Mouse (Mus musculus): ENCODE results near the gene Cobll1.
A peak's percentile ranks its signal among the peaks of the same experiment; 100 is the strongest.

Cobll1 gene

DNA sequence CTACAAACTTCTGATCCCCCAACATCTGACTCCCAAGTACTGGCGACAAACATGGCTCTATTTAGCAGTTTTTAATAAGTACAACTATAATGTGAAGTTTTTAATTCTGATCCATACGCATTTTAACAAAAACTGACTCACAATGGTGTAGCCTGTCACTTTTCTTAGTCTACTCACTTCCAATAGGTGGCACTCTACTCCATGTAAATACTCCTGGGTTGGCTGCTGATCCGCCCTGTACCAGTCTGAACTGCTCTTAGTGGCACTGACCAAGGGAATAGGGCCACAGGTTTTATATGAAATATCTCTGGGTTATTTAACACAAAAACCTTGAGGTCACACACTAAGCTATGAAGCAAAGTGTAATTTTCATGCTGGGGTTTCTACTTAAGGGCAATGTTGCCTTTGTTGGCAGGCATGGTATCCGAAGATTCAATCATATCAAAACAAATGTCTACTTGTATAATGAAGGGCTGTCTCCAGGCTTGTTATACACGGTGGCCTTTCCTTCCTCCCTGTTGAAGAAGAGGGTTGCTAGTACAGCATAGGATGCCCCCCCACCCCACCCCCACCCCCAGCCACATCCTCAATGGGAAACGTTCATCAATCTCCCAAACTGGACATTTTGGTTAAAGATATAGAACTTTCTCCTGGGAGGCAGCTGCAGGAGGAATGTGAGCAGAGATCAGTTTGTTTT is 93.6 kb downstream of the Cobll1 start:
- peak; percentile 10 for DNase-seq (ENCODE audit: low spot score)

DNA sequence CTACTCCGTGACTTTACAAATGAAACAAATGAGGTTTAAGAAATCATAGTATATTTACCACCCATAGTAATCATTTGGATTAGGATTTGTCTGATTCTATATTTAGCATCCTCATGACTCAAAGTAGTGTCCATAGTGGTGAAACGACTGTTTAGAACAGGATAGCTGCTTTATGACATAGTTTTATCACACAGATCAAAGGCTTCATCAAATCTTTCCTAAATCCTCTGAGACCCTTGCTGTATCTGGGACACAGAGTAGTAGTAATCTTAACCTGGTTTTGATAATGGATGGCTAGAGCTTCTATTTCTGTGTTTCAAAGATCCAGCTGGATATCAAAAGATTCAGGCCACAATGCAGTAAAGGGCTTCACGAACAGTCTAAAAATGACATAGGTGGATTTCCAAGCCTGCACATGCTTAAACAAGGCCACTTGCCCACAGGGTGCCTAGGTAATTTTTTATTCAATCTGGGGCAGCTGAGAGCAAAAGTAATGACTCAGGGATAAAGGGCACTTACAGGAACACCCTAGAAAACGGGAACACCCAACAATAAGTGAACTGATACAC is 98.0 kb downstream of the Cobll1 start:
- DNase-seq (ENCODE audit: low spot score) = no peak

DNA sequence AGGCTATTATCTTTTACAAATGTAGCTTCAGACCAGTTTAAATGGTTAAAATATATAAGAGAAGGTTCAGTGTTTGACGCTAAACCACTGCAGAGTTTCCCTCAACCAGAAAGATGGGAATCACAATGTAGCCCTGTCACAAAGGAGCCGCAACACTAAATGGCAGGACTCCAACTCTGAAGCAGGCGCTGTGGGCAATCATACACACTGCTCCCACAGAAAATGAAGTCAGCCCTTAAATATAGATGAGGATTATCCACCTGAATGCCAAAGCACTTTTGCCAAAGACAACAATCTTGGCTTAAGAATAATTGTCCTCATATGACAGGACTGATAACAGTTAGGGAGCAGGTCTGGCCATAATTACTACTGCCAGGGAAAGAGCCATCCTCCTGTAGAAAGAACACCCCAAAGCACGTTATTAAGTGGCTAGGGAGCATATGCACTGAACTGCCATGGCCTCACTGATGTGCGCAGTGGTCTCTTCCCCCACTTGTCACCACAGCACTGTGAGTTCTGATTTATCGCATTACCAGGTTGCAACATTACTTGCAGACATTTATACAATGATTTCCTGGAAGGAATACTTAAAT is 98.8 kb downstream of the Cobll1 start:
- DNase-seq (ENCODE audit: low spot score) = no peak

DNA sequence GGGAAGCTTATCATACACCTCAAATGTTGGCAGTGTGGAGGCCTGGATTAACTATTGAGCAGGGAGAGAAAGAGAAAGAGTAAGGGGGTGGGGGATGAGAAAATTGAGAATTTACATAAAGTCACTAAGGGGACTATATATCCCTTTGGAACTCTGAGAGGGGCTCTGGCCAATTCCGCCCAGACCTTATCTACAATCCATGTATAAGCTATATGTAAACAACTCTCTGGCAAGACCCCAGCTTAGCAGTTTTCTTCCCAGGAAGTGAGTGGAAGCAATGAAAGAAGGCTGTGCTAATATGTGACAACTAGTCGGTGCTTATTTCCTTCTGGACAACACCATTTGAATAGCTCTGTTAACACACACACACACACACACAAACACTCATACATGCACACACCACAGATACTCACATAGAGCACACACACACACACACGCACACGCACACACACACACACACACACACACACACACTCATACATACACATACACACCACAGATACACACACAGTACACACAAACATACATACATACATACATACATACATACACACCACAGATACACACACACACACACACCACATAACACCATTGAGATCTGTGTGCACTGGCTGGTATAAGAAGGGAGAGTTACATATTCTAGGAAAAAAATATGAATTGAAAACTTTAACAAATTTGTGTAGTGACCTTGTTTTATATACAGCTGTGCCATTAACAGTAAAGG is 99.4 kb downstream of the Cobll1 start:
- DNase-seq (ENCODE audit: low spot score) = no peak

DNA sequence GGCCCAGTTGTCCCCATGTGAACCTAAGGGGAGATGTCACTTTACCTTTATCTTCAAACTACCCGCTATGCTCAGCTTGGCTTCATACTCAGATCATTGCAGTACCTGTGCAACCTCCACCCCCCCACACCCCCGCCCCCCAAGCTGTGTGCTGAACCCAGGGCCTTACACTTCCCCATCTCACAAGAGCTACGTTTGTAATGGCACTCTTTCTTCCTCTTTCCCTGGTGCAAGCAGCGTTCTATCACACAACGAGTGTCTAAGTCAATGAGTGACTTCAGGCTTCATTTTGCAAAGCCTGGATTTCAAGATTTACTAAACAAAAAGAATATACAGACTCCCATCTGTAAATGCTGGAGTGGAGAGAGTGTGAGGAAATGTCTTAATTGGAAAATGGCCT is 100.2 kb downstream of the Cobll1 start:
- DNase-seq (ENCODE audit: low spot score) = no peak

DNA sequence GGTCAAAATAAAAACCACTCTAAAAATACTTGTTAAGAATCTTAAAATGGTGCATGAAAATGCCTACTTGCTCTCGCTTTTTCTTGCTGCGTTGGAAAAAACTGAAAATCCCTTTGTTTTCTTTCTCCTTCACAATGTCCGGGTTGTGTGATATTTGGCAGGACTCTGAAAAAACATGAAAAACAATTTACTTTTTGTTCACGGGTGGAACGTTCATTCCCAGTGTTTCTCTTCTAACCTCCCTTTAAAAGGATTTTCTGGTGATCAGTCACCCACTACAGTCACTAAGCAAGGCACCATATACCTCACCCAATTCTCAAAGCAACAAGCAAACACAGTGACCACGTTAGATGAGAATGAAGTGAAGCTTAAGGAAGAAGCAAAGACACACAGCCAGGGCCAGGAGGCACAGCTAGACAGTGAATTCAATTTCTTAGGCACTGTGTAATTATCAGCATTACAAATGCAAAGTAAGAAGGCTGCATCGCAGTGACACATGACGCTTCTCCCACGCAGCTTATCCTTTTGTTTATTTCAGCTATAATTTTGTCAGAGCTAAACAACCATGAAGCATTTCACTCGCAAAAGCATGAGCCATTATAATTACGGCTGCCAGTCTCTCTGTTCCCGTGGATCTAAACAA is 112.9 kb downstream of the Cobll1 start:
- peak; percentile 19 for DNase-seq (ENCODE audit: low spot score)

DNA sequence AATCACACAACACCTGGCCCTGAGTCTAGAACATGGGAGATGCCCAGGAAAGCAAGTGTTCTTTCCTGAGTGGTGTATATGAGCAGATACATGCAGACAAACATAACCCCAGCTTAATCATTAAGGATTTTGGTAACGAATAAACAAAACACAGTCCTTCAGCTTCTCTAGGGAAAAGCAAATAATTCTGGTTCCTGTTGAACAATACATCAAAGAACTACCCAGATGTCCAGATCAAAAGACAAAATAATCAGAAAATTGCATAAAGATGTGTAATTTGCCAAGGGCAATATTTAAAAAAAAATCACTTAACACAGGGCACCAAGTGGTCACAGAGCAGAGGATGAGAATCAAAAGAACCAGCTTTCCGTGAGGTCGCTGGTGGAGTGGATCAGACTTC is 115.5 kb downstream of the Cobll1 start:
- no peak for DNase-seq (ENCODE audit: low spot score)

DNA sequence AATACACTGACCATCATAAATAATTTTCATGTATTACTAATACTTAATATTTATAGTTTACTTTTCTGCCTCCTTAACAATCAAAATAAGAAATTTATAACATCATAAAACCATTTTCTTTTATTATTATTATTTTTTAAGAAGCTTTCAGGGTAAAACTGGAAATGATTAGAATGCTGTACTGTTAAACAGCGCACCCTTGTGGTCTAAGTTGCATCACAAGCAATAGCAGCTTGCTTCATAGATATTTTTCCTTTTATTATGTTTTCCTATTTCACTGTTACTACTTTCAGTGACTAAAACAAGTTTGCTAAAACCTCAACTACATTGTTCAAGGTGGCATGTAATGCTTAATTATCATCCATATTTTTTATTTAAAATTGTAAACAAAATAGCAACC is 117.8 kb downstream of the Cobll1 start:
- peak; percentile 31 for DNase-seq (ENCODE audit: low spot score)

DNA sequence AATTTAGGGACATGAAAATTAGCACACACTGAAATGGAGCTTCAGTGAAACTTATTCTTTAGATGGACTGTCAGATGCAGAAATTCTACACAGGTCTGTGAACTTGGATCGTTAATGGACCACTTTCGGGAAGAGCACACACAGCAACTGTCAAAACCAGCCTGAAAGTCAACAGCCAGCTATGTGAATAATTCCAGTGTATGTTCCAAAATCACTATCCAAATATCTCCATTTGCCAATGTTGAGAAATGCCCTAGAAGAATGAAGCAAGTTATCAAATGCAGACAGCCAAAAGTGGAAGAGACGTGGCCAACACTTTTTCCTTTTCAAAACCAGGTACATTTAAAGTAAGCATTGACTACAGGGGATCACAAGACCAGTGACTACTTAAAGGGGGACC is 118.2 kb downstream of the Cobll1 start:
- DNase-seq (ENCODE audit: low spot score) = no peak

DNA sequence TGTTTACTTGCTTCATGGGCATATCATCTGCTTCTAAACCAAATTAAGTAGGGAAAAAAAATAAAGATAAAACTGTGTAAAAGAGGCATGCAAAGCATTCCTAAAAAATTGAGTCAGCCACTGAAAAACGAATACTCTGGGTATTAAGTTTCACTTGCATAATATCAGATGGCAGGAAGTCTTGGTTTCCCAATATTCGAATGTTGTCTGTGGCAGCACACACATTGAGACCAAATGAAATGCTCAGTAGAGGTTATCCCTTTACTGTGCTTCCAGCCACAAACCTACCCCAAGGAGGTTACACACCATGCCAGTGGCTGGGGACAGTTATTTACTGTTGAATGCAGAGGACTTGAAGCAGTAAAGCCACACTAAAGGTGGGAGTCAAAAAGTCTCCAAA is 119.1 kb downstream of the Cobll1 start:
- DNase-seq (ENCODE audit: low spot score) = no peak

DNA sequence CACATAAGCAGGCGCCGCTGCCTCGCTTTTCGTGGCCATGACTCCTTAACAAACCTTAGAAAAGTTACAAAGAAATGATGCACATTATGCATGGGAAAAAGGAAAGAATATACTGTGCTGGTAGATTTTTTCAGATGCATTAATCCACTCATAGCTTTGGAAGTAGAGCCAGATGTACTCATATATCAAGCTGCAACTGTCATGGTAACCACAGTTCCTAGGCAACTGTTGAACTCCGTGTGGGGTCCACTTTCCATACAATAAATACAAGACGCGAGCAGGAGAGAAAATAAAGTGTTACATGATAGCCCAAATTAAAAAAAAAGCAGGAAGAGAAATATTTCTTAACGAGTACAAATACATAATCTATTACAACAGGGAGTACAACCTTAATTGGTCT is 119.5 kb downstream of the Cobll1 start:
- no peak for DNase-seq (ENCODE audit: low spot score)

DNA sequence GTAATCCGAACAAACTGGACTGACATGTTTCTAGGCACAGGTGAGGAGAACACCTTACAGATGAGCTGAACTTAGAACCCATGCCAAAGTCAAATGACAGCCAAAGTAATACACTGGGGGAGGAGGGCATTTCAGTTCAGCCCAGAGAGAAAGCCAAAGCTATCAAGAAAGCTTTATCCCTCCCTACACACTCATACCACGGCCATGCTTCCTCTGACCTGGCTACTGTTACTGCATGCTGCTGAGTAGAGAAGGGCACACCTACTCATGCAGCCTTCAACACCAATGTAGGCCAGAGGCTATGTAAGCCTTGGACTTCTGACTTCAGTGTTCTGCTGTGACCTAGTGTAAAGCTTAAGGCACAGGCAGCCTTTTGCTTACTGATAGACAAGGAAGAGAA is 120.1 kb downstream of the Cobll1 start:
- DNase-seq (ENCODE audit: low spot score) = no peak

DNA sequence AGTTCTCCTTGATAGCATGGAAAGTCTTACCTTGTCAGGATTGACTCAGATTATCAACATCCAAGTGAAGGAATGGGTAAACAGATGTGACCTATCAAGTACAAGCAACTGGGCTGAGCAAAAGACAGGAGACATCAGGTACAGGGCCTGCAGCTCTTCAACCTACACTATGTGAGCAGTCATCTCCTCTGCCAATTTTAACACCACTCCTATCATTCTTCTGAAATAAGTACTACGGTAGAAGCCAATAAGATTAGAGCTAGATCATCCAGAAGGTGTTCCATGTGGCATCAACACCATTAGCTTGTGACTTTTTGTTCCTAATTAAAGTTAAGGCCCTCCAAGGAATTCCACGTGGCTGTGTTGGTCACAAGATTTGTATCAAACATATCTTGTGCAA is 121.3 kb downstream of the Cobll1 start:
- no peak for DNase-seq (ENCODE audit: low spot score)

DNA sequence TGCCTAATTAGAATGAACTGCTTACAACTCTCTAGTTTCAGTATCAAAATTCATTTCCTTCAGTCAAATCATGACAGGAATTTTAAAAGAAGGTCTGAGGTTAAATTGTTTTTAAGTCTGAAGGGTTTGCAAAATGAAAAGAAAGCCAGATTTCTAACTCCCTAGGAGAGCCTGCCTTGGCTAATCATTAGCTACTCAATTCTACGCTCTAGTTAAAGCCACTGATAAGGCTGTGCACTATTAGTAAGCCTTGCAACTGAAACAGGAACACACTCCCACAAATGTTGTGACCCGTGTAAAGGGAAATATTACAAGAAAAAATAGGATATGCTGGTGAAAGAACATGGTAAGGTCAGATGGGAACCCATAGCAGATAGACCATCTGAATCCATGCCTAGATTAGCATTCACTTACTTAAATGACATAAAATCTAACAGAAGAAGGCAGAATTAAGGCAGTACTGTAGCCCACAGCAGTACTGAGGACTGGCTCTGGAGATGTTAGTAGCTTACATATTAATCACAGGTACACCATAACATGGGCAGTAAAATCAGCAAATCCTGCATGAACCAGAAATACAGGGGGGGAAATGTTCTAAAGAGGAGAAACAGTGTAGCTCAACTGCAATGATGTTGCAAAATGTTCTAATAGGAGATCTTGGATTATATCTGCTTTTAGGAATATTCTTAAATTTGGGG is 122.6 kb downstream of the Cobll1 start:
- DNase-seq (ENCODE audit: low spot score) = no peak

DNA sequence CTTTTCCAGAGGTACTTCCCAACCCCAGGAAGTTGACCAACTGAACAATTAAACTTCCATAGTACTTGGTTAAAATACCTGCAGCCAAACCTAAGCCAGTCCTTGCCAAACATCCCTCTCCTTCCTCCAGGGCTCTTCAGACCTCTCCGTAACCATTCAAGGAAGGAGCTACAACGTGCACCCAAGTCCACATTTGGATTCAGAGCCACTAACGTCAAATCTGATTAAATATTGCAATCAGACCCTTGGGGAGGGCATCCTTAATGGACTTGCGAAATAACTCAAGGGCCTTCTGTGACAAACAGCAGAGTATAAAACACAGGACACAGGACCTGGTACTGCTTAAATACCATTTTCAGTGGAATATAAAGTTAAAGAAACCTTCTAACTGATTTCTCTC is 126.0 kb downstream of the Cobll1 start:
- DNase-seq (ENCODE audit: low spot score) = no peak

DNA sequence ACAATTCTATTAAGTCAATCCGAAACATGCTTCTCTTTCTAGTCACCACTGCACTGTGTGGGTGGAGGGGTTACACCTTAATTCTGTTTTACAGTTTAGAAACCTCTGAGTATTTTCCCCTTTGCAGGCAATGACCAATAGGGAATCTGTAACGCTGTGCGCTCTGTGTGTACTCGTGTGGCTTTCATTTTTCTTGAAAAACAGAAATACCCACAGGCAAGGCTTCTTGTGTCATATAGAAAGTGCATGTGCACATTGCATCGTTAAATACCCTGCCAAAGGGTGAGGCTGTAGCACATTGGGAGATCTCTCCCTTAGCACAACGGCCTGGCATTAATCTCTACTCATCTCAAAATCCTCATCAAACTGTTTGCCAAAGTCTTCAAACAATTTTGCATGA is 134.6 kb downstream of the Cobll1 start:
- DNase-seq (ENCODE audit: low spot score) = no peak

DNA sequence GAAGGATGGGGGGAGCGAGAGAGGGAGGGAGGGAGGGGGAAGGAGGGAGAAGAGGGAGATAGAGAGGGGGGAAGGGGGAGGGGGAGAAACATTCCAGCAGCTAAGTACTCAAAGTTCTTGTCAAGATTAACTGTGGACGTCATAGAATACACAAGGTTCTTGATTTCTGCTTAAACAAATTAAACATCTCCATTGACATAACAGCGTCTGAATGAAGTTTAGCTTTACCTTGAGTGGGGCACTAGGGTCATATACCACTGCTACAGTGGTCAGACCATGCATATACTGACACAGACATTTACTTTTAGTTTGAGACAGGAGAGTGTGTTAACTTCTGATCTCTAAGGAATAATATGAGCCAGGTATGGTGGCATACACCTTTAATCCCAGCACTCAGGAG is 135.4 kb downstream of the Cobll1 start:
- DNase-seq (ENCODE audit: low spot score) = no peak

DNA sequence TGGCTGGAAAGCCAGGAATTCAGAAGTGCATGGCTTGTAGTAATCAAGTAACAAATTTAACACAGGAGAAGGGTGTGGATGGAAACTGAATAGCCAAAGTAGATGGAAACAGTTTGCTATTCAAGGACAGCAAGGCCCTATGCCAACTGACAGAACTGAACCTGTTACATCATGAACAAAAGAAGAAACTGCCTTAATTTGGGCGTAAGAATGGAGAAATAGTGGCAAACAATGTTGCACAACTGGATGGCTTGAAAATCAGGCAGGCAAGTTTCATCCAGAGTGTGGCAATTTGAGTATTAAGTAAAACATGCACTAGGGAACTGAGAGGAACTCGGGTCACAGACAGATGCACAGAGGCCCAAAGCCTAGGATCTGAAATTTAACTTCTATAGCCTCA is 137.8 kb downstream of the Cobll1 start:
- DNase-seq (ENCODE audit: low spot score) = no peak

DNA sequence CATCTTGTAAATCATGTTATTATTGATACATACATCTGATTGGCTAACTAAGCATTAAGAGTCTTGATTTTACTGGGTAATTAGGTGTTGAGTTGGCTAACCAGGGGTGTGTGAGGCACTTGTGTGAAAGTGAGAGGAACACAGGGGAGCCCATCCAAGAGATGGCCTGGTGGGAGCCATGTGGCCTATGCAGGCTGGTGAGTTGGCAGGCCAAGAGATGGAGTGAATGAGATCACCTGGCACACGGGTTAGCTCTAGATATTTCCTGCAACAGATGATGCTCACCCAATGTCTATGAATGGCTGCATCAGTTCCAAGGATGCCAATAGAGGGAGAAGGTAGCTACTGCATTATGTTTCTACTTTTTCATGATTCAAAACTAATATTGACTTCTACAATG is 139.2 kb downstream of the Cobll1 start:
- DNase-seq (ENCODE audit: low spot score) = no peak

DNA sequence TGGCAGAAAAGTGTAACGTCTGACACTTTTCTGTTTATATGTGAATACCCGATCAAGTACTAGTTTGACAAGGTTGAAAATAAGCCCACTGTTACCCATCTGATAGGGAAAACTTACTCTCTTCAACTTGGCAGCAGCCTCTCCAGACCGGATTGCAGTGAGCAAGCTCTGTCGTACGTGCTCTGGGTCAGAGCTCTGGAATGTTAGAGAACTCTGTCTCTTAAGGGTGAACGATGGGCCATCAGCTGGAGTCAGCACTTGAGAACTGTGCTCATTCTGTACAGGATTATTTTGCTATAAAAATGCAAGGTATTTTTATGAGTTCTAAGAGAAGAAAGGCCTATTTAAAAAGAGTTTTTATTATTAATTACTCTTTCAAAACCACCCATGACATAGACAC is 143.6 kb downstream of the Cobll1 start:
- DNase-seq (ENCODE audit: low spot score) = no peak

DNA sequence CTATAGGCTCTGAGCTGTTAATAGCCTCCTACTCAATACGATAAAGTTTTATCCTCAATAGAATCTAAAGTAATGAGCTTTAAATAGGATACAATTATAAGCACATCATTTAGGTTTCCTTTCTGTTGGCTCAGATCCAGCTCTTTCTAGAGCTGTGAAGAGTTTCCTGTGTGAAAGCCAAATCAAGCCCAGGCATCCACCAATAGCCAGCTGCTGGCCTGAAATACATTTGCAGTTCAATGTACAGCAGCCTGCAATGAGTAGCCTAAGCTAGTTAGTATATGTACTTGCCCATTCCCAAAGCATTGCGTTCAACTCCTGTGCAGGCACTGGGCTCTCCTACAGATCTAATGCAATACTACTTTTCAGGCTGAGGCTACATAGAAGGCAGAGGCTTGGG is 145.2 kb downstream of the Cobll1 start:
- no peak for DNase-seq (ENCODE audit: low spot score)

DNA sequence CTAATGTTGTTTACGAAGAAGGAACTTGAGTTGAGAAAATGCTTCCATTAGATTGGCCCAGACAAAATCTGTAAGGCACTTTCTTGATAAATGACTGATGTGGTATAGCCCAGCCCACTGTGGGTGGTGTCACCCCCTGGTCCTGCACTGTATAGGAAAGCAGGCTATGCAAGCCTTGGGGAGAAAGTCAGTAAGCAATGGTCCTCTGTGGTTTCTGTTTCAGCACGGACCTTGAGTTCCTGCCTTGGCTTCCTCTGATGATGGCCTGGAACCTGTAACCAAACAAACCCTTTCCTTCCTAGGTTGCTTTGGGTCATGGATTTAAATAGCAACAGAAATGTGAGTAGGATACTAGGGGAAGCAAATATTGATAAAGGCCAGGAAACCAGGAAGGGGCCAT is 148.2 kb downstream of the Cobll1 start:
- no peak for DNase-seq (ENCODE audit: low spot score)

Data from left cerebral cortex, adult 11 months (tissue).